Mouse (Mus musculus): ENCODE measurements around the gene Gm5478. TPM values are rescaled to one million over a fixed set of nuclear protein-coding genes. Genes with fewer than 3 reads are reported as not detected.

The Gm5478 gene
- total and polyA plus RNA-seq, 3 experiments = not detected

DNA sequence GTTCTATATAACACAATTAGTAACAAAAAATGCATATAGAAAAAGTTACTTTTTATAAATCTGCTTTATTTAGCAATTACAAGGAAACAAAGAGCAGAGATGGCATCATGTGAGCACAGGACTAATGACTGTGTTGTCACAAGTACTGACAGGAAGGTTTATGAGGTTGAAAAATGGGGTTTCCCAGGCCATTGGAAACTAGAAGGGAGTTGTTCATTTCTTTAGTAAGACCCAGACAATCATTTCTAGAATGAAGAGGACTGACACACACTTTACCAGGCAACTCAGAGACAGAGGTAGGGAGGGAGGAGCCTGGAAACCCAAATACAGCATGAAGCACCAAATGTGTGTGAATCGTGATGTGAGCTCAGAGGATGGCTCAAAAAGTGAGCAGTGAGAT, 28.8 kb upstream of the Gm5478 start:
- TF ChIP-seq POLR2AphosphoS5 (IDR thresholded peaks at IDR 0.05; ENCODE audit: borderline replicate concordance, low read depth, low read length) (no peak), JUND (IDR thresholded peaks at IDR 0.05; ENCODE audit: low read depth, low read length) (no peak), USF2 (IDR thresholded peaks at IDR 0.05; ENCODE audit: borderline replicate concordance in 1 of 2, insufficient read depth in 1 of 2, low read depth in 1 of 2, low read length in 2 of 2) (no peak), NELFE (IDR thresholded peaks at IDR 0.05; ENCODE audit: low read depth, low read length) (no peak), USF1 (IDR thresholded peaks at IDR 0.05; ENCODE audit: low read depth, low read length) (no peak), MAZ (IDR thresholded peaks at IDR 0.05; ENCODE audit: low read depth, low read length) (no peak), ELF1 (IDR thresholded peaks at IDR 0.05; ENCODE audit: low read depth, low read length) (no peak), MAX (IDR thresholded peaks at IDR 0.05; ENCODE audit: low read length) (no peak), GATA1 (IDR thresholded peaks at IDR 0.05; ENCODE audit: low read depth, low read length) (no peak), MYB (IDR thresholded peaks at IDR 0.05; ENCODE audit: low read depth, low read length) (no peak), CHD2 (IDR thresholded peaks at IDR 0.05; ENCODE audit: low read length) (no peak)
- no peak overlapping the region for H3K9ac ChIP-seq (ENCODE audit: control insufficient read depth, low read depth, low read length, poor library complexity, severe bottlenecking)
- H3K79me2 ChIP-seq (ENCODE audit: control insufficient read depth, insufficient read depth, low read length, poor library complexity) = no peaks in the 10 kb centered on the region
- no peak overlapping the region for H3K4me3 ChIP-seq (ENCODE audit: control insufficient read depth in 1 of 2, insufficient read depth in 1 of 2, low read depth in 2 of 2, low read length in 2 of 2)
- no peaks in the 10 kb centered on the region for H3K27me3 ChIP-seq (ENCODE audit: control insufficient read depth in 1 of 2, insufficient read depth in 2 of 2, low read length in 2 of 2)
- no peaks in the 10 kb centered on the region for H3K9me3 ChIP-seq (replicated peaks; ENCODE audit: insufficient read depth, low read length)
- H3K4me1 ChIP-seq (ENCODE audit: control insufficient read depth in 1 of 2, insufficient read depth in 2 of 2, low read length in 2 of 2) = no peaks in the 10 kb centered on the region
- no peaks in the 10 kb centered on the region for H3K36me3 ChIP-seq (ENCODE audit: control insufficient read depth in 1 of 2, insufficient read depth in 2 of 2, low read length in 2 of 2)
- DNase-seq (ENCODE audit: low read depth, low spot score) = no peak
- H3K27ac ChIP-seq (ENCODE audit: control insufficient read depth, low read depth, low read length) = no peak overlapping the region

DNA sequence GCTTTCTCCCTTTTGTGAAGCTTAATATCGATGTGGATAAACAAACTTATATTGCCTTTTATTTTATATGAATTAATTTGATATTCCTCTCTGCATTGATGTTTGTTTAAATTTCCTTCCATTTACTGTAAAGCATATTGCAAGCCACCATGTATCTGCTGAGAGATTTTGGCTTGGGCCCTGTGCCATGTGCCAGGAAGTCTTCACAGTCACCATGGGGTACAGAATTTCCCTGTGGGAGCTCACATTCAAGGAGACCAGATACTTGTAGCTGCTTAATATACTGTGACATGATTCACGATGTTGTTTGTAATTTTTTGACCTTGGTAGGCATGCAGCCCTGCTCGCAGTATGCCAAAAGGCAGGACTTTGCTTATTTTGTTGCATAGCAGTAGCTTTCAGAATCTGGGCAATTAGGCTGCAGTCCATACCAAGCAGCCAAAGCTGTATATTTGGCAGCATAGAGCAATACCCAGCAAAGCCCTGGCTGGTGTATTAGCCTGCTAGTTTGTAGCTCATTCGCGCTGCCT, 5.6 kb upstream of the Gm5478 start:
- H3K79me2 ChIP-seq (ENCODE audit: control insufficient read depth, insufficient read depth, low read length, poor library complexity) = no peaks in the 10 kb centered on the region
- no peak overlapping the region for H3K9ac ChIP-seq (ENCODE audit: control insufficient read depth, low read depth, low read length, poor library complexity, severe bottlenecking)
- H3K27ac ChIP-seq (ENCODE audit: control insufficient read depth, low read depth, low read length) = no peak overlapping the region
- no peak for DNase-seq (ENCODE audit: low read depth, low spot score)
- no peak for TF ChIP-seq USF1 (IDR thresholded peaks at IDR 0.05; ENCODE audit: low read depth, low read length)
- no peak for TF ChIP-seq MEF2A (IDR thresholded peaks at IDR 0.05; ENCODE audit: extremely low read depth, insufficient replicate concordance, low read depth, low read length, poor library complexity, severe bottlenecking)
- no peak for TF ChIP-seq EP300 (IDR thresholded peaks at IDR 0.05; ENCODE audit: low read depth in 1 of 2, low read length in 2 of 2)
- no peak for TF ChIP-seq POLR2AphosphoS5 (IDR thresholded peaks at IDR 0.05; ENCODE audit: borderline replicate concordance, low read depth, low read length)
- no peak for TF ChIP-seq GABPA (IDR thresholded peaks at IDR 0.05; ENCODE audit: low read depth, low read length)
- no peak for TF ChIP-seq MYC (IDR thresholded peaks at IDR 0.05; ENCODE audit: low read depth, low read length)
- TF ChIP-seq GATA1 (IDR thresholded peaks at IDR 0.05; ENCODE audit: low read depth, low read length) = no peak
- no peak for TF ChIP-seq MXI1 (IDR thresholded peaks at IDR 0.05; ENCODE audit: low read depth, low read length)
- TF ChIP-seq CHD2 (IDR thresholded peaks at IDR 0.05; ENCODE audit: low read length) = no peak
- no peak for TF ChIP-seq RAD21 (IDR thresholded peaks at IDR 0.05; ENCODE audit: low read depth, low read length)
- no peak for TF ChIP-seq ZNF384 (IDR thresholded peaks at IDR 0.05; ENCODE audit: low read depth, low read length)
- TF ChIP-seq ZC3H11A (IDR thresholded peaks at IDR 0.05; ENCODE audit: low read depth, low read length) = no peak
- no peak for TF ChIP-seq E2F4 (IDR thresholded peaks at IDR 0.05; ENCODE audit: borderline replicate concordance, low read depth, low read length)
- no peak for TF ChIP-seq MAFK (IDR thresholded peaks at IDR 0.05; ENCODE audit: borderline replicate concordance, low read depth, low read length)
- TF ChIP-seq ZKSCAN1 (IDR thresholded peaks at IDR 0.05; ENCODE audit: low read depth, low read length) = no peak
- TF ChIP-seq SMC3 (IDR thresholded peaks at IDR 0.05; ENCODE audit: low read depth, low read length) = no peak
- no peaks in the 10 kb centered on the region for H3K9me3 ChIP-seq (replicated peaks; ENCODE audit: insufficient read depth, low read length)
- no peaks in the 10 kb centered on the region for H3K36me3 ChIP-seq (ENCODE audit: control insufficient read depth in 1 of 2, insufficient read depth in 2 of 2, low read length in 2 of 2)
- no peak overlapping the region for H3K4me3 ChIP-seq (ENCODE audit: control insufficient read depth in 1 of 2, insufficient read depth in 1 of 2, low read depth in 2 of 2, low read length in 2 of 2)
- H3K27me3 ChIP-seq (ENCODE audit: control insufficient read depth in 1 of 2, insufficient read depth in 2 of 2, low read length in 2 of 2) = no peaks in the 10 kb centered on the region
- H3K4me1 ChIP-seq (ENCODE audit: control insufficient read depth in 1 of 2, insufficient read depth in 2 of 2, low read length in 2 of 2) = no peaks in the 10 kb centered on the region
